Mouse (Mus musculus) sigmoid colon, adult 10 weeks (tissue): ENCODE data around the gene Smurf2. TPM values are rescaled to one million over a fixed set of nuclear protein-coding genes. Genes with fewer than 3 reads are reported as not detected.

ENCODE experiments used
- polyA plus RNA-seq: library from polyadenylated mRNA; stranded (reverse); fragments of 350-450 nt; fragmentation: Illumina TruSeq; extraction: RNeasy Lipid Tissue Mini Kit (QIAGEN cat#74804); gene quantifications from one replicate; pipeline ENCODE4 v1.2.3, GENCODE M21; 2014; ENCODE audit warnings: low read depth, low replicate concordance

The Smurf2 gene
- 109 TPM for polyA plus RNA-seq

GRCm38 (mm10) chr11:106920551-106921379 lies at the start of gene Smurf2:
Gene Smurf2 (minus strand): TSS chr11:106920715.

GRCm38 (mm10) chr11:106788775-106789459 lies 131.6 kb downstream of the Smurf2 start, which contains the start of the genes Ddx5 and Cep95:
Gene Ddx5 (minus strand): TSS chr11:106789185.
Gene Cep95 (plus strand): TSS chr11:106789252.

GRCm38 (mm10) chr11:106779388-106780088 lies 141.0 kb downstream of the Smurf2 start, which contains the start of gene Polg2:
Gene Polg2 (minus strand): TSS chr11:106779537.

Other genes with a start within 250 kb of the Smurf2 start
- gene Pecam1, start 170.1 kb downstream of the Smurf2 start, polyA plus RNA-seq, result 13.6 TPM
- gene Milr1, start 169.5 kb downstream of the Smurf2 start, polyA plus RNA-seq, result 4.3 TPM
- gene Polg2, start 141.2 kb downstream of the Smurf2 start, polyA plus RNA-seq, result 20.0 TPM
- gene Ddx5, start 131.5 kb downstream of the Smurf2 start, polyA plus RNA-seq, result 2,095 TPM
- 40.1 TPM for gene Cep95, start 131.5 kb downstream of the Smurf2 start, polyA plus RNA-seq
- gene Kpna2, start 78.8 kb upstream of the Smurf2 start, polyA plus RNA-seq, result 179 TPM
- gene 1810010H24Rik, start 105.0 kb upstream of the Smurf2 start, polyA plus RNA-seq, result 7.7 TPM
- 42.3 TPM for gene Bptf, start 211.4 kb upstream of the Smurf2 start, polyA plus RNA-seq